ENCODE assay signal across 19 mouse cellular contexts in the genomic region with DNA sequence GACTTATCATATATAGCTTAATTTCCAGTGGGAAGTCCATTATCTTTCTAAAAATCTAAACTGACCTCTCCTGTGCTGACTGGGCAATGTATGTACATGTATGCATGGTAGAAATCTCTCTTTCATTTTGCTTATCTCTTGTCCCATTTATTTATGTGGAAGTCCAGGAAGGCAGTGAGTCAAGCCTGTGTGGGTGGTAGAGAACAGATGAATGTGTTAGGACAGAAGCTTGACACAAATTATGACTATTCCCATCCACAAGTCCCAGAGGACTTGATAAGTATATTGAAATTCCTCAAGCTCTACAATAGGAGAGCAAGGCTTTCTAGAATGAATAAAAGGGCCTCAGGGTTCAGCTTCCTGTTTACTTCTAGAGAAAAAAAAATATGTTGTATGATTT.
DNase-seq lines count a peak whose midpoint lies in the region; ATAC-seq lines count a peak whose summit lies in the region.
"Had no signal": no experiment of that assay in that cellular context is flagged by ENCODE, and none has a peak within 500 bp of the region (broad histone marks: within the 10 kb centered on the region; RNA-seq: fewer than 3 reads in every experiment).

No protein-coding gene starts in this region.

- H3K4me2 ChIP-seq in midbrain, embryonic 13.5 days (replicated peaks): no peak overlapping the region
- H3K4me2 ChIP-seq: embryonic facial prominence, embryonic 12.5 days; forebrain, embryonic 13.5 days; forebrain, embryonic 15.5 days had no signal

- ATAC-seq in midbrain, embryonic 13.5 days: no peak
- ATAC-seq: forebrain, embryonic 13.5 days; forebrain, embryonic 15.5 days had no signal

- intact Hi-C loops in left cerebral cortex, postnatal 14 days (cut with DNase I): no loop called here

- H3K4me1 ChIP-seq in midbrain, embryonic 13.5 days (replicated peaks): no peaks in the 10 kb centered on the region
- H3K4me1 ChIP-seq: embryonic facial prominence, embryonic 10.5 days; embryonic facial prominence, embryonic 12.5 days had no signal

- H3K9ac ChIP-seq in midbrain, embryonic 13.5 days (replicated peaks): no peak overlapping the region
- H3K9ac ChIP-seq: embryonic facial prominence, embryonic 12.5 days; forebrain, embryonic 13.5 days; forebrain, embryonic 15.5 days had no signal

- DNase-seq in frontal cortex, adult 2 months (ENCODE audit: extremely low spot score in 1 of 2, low spot score in 1 of 2): peak; percentile 8 to 48
- no peak for DNase-seq in frontal cortex, postnatal 10 days (ENCODE audit: low spot score in 2 of 2)
- peak; percentile 22 to 24 for DNase-seq in left cerebral cortex, adult 18-20 months (ENCODE audit: low spot score in 2 of 2)
- no peak for DNase-seq in left cerebral cortex, postnatal 14 days (ENCODE audit: low spot score in 2 of 2)
- peak; percentile 16 to 30 for DNase-seq in right cerebral cortex, adult 2 months (ENCODE audit: low spot score in 2 of 2)
- no peak for DNase-seq in right cerebral cortex, postnatal 25 days
- DNase-seq: adrenal gland, adult 2 months; adrenal gland, postnatal 10 days; adrenal gland, postnatal 25 days; cerebellum, adult 11-12 months; cerebellum, adult 2 months; cerebellum, adult 9-10 months; cerebellum, postnatal 10 days; cerebellum, postnatal 25 days had no signal

- no peaks in the 10 kb centered on the region for H3K27me3 ChIP-seq in midbrain, embryonic 13.5 days
- H3K27me3 ChIP-seq: embryonic facial prominence, embryonic 12.5 days; forebrain, embryonic 13.5 days; forebrain, embryonic 15.5 days had no signal

- no peak overlapping the region for H3K4me3 ChIP-seq in midbrain, embryonic 13.5 days (replicated peaks)
- H3K4me3 ChIP-seq: embryonic facial prominence, embryonic 10.5 days; embryonic facial prominence, embryonic 12.5 days; forebrain, embryonic 13.5 days; forebrain, embryonic 15.5 days had no signal

- no peaks in the 10 kb centered on the region for H3K9me3 ChIP-seq in midbrain, embryonic 13.5 days
- H3K9me3 ChIP-seq: embryonic facial prominence, embryonic 10.5 days; embryonic facial prominence, embryonic 12.5 days; forebrain, embryonic 13.5 days; forebrain, embryonic 15.5 days had no signal

- no peaks in the 10 kb centered on the region for H3K36me3 ChIP-seq in midbrain, embryonic 13.5 days
- H3K36me3 ChIP-seq: embryonic facial prominence, embryonic 10.5 days; embryonic facial prominence, embryonic 12.5 days; forebrain, embryonic 15.5 days had no signal

- H3K27ac ChIP-seq in midbrain, embryonic 13.5 days: no peak overlapping the region
- H3K27ac ChIP-seq: embryonic facial prominence, embryonic 10.5 days; embryonic facial prominence, embryonic 12.5 days; forebrain, embryonic 13.5 days; forebrain, embryonic 15.5 days had no signal

Comparison
In these comparisons a context has a peak if more than half of its experiments do, and no peak if none do; other contexts are left out.
1. DNase-seq: peak in frontal cortex, adult 2 months (2 of 2), left cerebral cortex, adult 18-20 months (2 of 2) and right cerebral cortex, adult 2 months (2 of 2); none in frontal cortex, postnatal 10 days (0 of 2), left cerebral cortex, postnatal 14 days (0 of 2) and right cerebral cortex, postnatal 25 days (single experiment).